Mouse (Mus musculus) CH12.LX (cell line): ENCODE data around the gene Prima1. TPM values are rescaled to one million over a fixed set of nuclear protein-coding genes. Genes with fewer than 3 reads are reported as not detected.

Source experiments
- DNase-seq: peaks from one replicate; pipeline ENCODE4 v3.0.0-alpha.2; 2013; ENCODE audit errors: extremely low read depth
- H3K27ac ChIP-seq: 2 replicates; pipeline ENCODE4 v1.5.1; 2012; ENCODE audit warnings: low read depth, mild to moderate bottlenecking, control low read depth, moderate library complexity; ENCODE audit not compliant: insufficient read depth
- H3K27me3 ChIP-seq: replicated peaks from 2 replicates; pipeline ENCODE3; 2012; ENCODE audit warnings: inconsistent platforms
- H3K36me3 ChIP-seq, 2 experiments: replicated peaks in 1 of 2; 2 replicates each; pipeline versions ENCODE3 to v1.6.1; 2012; ENCODE audit warnings: inconsistent platforms in 1 of 2, low read length in 1 of 2, mild to moderate bottlenecking in 1 of 2, mixed read lengths in 1 of 2, moderate library complexity in 1 of 2; ENCODE audit not compliant: control insufficient read depth in 1 of 2, insufficient read depth in 1 of 2
- H3K4me1 ChIP-seq, 2 experiments: 2 replicates each; pipeline ENCODE4 v1.6.1; 2012; ENCODE audit warnings: inconsistent platforms in 1 of 2, moderate library complexity in 1 of 2; ENCODE audit not compliant: insufficient read depth in 2 of 2, control insufficient read depth in 1 of 2
- H3K4me2 ChIP-seq: 2 replicates; pipeline ENCODE4 v1.6.1; 2012; ENCODE audit warnings: low read depth, mild to moderate bottlenecking, control low read depth; ENCODE audit not compliant: poor library complexity, insufficient read depth, severe bottlenecking
- H3K4me3 ChIP-seq, 3 experiments: fragments of 150-350 bp in 1 of 3; sonication (generic) in 1 of 3; replicated peaks in 1 of 3; 2 replicates each; pipeline versions ENCODE3 to v1.5.1; 2011 to 2012; ENCODE audit warnings: low read depth in 2 of 3, low read length in 2 of 3, mild to moderate bottlenecking in 2 of 3, moderate library complexity in 2 of 3, control low read depth in 1 of 3, improper control_type of control experiment in 1 of 3, inconsistent platforms in 1 of 3, mixed read lengths in 1 of 3; ENCODE audit not compliant: poor library complexity in 1 of 3
- H3K79me2 ChIP-seq: replicated peaks from 2 replicates; pipeline ENCODE4 v1.6.1; 2012; ENCODE audit warnings: mild to moderate bottlenecking, moderate library complexity; ENCODE audit not compliant: control insufficient read depth, poor library complexity, insufficient read depth, severe bottlenecking; ENCODE audit errors: extremely low read depth
- H3K9ac ChIP-seq: 2 replicates; pipeline ENCODE4 v1.6.1; 2012; ENCODE audit warnings: low read depth, mild to moderate bottlenecking, control low read depth, moderate library complexity; ENCODE audit not compliant: insufficient read depth
- H3K9me3 ChIP-seq: replicated peaks from 2 replicates; pipeline ENCODE3; 2012; ENCODE audit warnings: low read length, inconsistent platforms, mixed read lengths
- CHD1 ChIP-seq: IDR thresholded peaks from 2 replicates; pipeline ENCODE4 v1.6.1; 2012; ENCODE audit warnings: low read depth, low read length, improper control_type of control experiment, inconsistent platforms
- CHD2 ChIP-seq: IDR thresholded peaks from 2 replicates; pipeline ENCODE4 v1.6.1; 2011; ENCODE audit warnings: low read length, improper control_type of control experiment
- CTCF ChIP-seq, 2 experiments: IDR thresholded peaks in 1 of 2; conservative IDR thresholded peaks in 1 of 2; 2 replicates each; pipeline ENCODE4 v1.5.1; 2011 to 2012; ENCODE audit warnings: low read depth in 2 of 2, low read length in 2 of 2, improper control_type of control experiment in 1 of 2, inconsistent platforms in 1 of 2, mild to moderate bottlenecking in 1 of 2, moderate library complexity in 1 of 2
- GABPA ChIP-seq: IDR thresholded peaks from 2 replicates; pipeline ENCODE4 v1.6.1; 2012; ENCODE audit warnings: low read depth, low read length, improper control_type of control experiment, inconsistent platforms; ENCODE audit not compliant: insufficient replicate concordance
- HCFC1 ChIP-seq: IDR thresholded peaks from 2 replicates; pipeline ENCODE4 v1.6.1; 2012; ENCODE audit warnings: low read depth, mild to moderate bottlenecking, inconsistent platforms, low read length, improper control_type of control experiment
- KAT2A ChIP-seq: IDR thresholded peaks from 2 replicates; pipeline ENCODE4 v1.6.1; 2012; ENCODE audit warnings: low read length, improper control_type of control experiment, inconsistent platforms; ENCODE audit not compliant: insufficient replicate concordance
- MAX ChIP-seq: IDR thresholded peaks from 2 replicates; pipeline ENCODE4 v1.6.1; 2011; ENCODE audit warnings: low read length, improper control_type of control experiment
- MEF2A ChIP-seq: IDR thresholded peaks from 2 replicates; pipeline ENCODE4 v1.6.1; 2014; ENCODE audit warnings: low read depth, mild to moderate bottlenecking, inconsistent platforms, low read length, improper control_type of control experiment, borderline replicate concordance
- MXI1 ChIP-seq: IDR thresholded peaks from 2 replicates; pipeline ENCODE4 v1.6.1; 2011; ENCODE audit warnings: mild to moderate bottlenecking, low read depth, low read length, improper control_type of control experiment
- MYC ChIP-seq: IDR thresholded peaks from 2 replicates; pipeline ENCODE4 v1.6.1; 2011; ENCODE audit warnings: low read depth, mild to moderate bottlenecking, improper control_type of control experiment, low read length
- NELFE ChIP-seq: IDR thresholded peaks from 2 replicates; pipeline ENCODE4 v1.6.1; 2011; ENCODE audit warnings: low read depth, low read length, improper control_type of control experiment
- POLR2AphosphoS2 ChIP-seq: IDR thresholded peaks from 2 replicates; pipeline ENCODE4 v1.6.1; 2011; ENCODE audit warnings: low read depth, low read length, improper control_type of control experiment
- SIN3A ChIP-seq: IDR thresholded peaks from 2 replicates; pipeline ENCODE4 v1.6.1; 2012; ENCODE audit warnings: low read length, improper control_type of control experiment, inconsistent platforms
- TBP ChIP-seq: conservative IDR thresholded peaks from 2 replicates; pipeline ENCODE4 v1.6.1; 2011; ENCODE audit warnings: low read depth, low read length, improper control_type of control experiment
- UBTF ChIP-seq: IDR thresholded peaks from 2 replicates; pipeline ENCODE4 v1.6.1; 2012; ENCODE audit warnings: low read depth, mild to moderate bottlenecking, inconsistent platforms, low read length, improper control_type of control experiment, moderate library complexity
- dilution Hi-C: fragments of 300-500 bp; cut with MboI; formaldehyde crosslinking; loops from 2 replicates; pipeline ENCODE4 v1.14.3; 2020; ENCODE audit warnings: low sequenced_read_pairs; ENCODE audit not compliant: extremely low pct_unique_long_range_greater_than_20kb, extremely low pct_ligation_motif_present
- in situ Hi-C: fragments of 300-500 bp; cut with MboI; formaldehyde crosslinking; loops from 3 replicates; pipeline ENCODE4 v1.14.3; 2019; ENCODE audit warnings: low sequenced_read_pairs, low pct_ligation_motif_present, low pct_unique_long_range_greater_than_20kb, mixed read lengths
- polyA plus RNA-seq: library from polyadenylated mRNA; unstranded; fragments of >175 nt; gene quantifications from 2 replicates; pipeline ENCODE4 v1.2.1, GENCODE M21; 2012; ENCODE audit warnings: low read depth; ENCODE audit not compliant: insufficient read length
- total RNA-seq, 2 experiments: library from RNA; depleted of rRNA; stranded (reverse); fragments of 300-350 nt in 1 of 2; fragments of >200 nt in 1 of 2; gene quantifications; 2 replicates each; pipeline ENCODE4 v1.2.3; 2012 to 2014

Prima1 gene
- total and polyA plus RNA-seq, 3 experiments, result not detected

- Histone ChIP-seq H3K27me3 (peaks cover 2% of the 10 kb centered on the region), H3K4me2 (no peak overlapping the region)
- no peak for TF ChIP-seq KAT2A
- TF ChIP-seq TBP, result no peak
Measured at GRCm38 (mm10) chr12:103213591-103213990, 28.4 kb downstream of the Prima1 start.

GRCm38 (mm10) chr12:103211078-103211477, 30.9 kb downstream of the Prima1 start:
- in situ Hi-C loops, result no loop called here
- Histone ChIP-seq H3K9me3 (no peaks in the 10 kb centered on the region), H3K4me2 (no peak overlapping the region), H3K27me3 (no peaks in the 10 kb centered on the region), H3K36me3 (no peaks in the 10 kb centered on the region), H3K9ac (no peak overlapping the region), H3K4me1 (peaks cover 4 to 15% of the 10 kb centered on the region in 2 experiments), H3K4me3 (no peak overlapping the region), H3K27ac (no peak overlapping the region), H3K79me2 (no peaks in the 10 kb centered on the region)
- dilution Hi-C loops, result no loop called here
- DNase-seq, result no peak
- TF ChIP-seq MEF2A (no peak), CHD1 (no peak), HCFC1 (no peak), GABPA (no peak), SIN3A (no peak), POLR2AphosphoS2 (no peak), CTCF (conservative IDR thresholded peaks at IDR 0.05 in 1 of 2, IDR thresholded peaks at IDR 0.05 in 1 of 2; ENCODE audit: low read depth in 2 of 2, low read length in 2 of 2) (no peak), MAX (no peak)

More at GRCm38 (mm10) chr12:103213591-103213990, 28.4 kb downstream of the Prima1 start:
- no peaks in the 10 kb centered on the region for H3K9me3 ChIP-seq
- dilution Hi-C loops, result no loop called here
- no peak overlapping the region for H3K9ac ChIP-seq
- H3K4me1 ChIP-seq, result peaks cover 4 to 21% of the 10 kb centered on the region in 2 experiments
- no peak overlapping the region for H3K27ac ChIP-seq
- no peaks in the 10 kb centered on the region for H3K79me2 ChIP-seq
- in situ Hi-C loops, result no loop called here
- H3K4me3 ChIP-seq, result no peak overlapping the region
- no peaks in the 10 kb centered on the region for H3K36me3 ChIP-seq
- DNase-seq, result no peak

GRCm38 (mm10) chr12:103209581-103209980, 32.4 kb downstream of the Prima1 start:
- no peak overlapping the region for H3K4me2 ChIP-seq
- dilution Hi-C loops, result no loop called here
- H3K27me3 ChIP-seq, result peaks cover 3% of the 10 kb centered on the region
- no peak overlapping the region for H3K27ac ChIP-seq
- no peaks in the 10 kb centered on the region for H3K9me3 ChIP-seq
- peaks cover 0 to 4% of the 10 kb centered on the region in 2 experiments; a peak in 2 of 4 replicates for H3K4me1 ChIP-seq
- no peaks in the 10 kb centered on the region for H3K36me3 ChIP-seq
- no peak for TF ChIP-seq MXI1
- TF ChIP-seq CHD2, result no peak
- TF ChIP-seq MYC, result no peak
- no peak for TF ChIP-seq UBTF
- TF ChIP-seq HCFC1, result no peak
- TF ChIP-seq KAT2A, result no peak
- no peak for TF ChIP-seq SIN3A
- no peak for TF ChIP-seq NELFE
- H3K9ac ChIP-seq, result no peak overlapping the region
- H3K4me3 ChIP-seq, result no peak overlapping the region
- DNase-seq, result no peak
- no peaks in the 10 kb centered on the region for H3K79me2 ChIP-seq
- in situ Hi-C loops, result no loop called here
